Mouse (Mus musculus) heart, embryonic 12.5 days (tissue): ENCODE measurements around the gene Prss27. TPM values are rescaled to one million over a fixed set of nuclear protein-coding genes. Genes with fewer than 3 reads are reported as not detected.
"Not testable (repeated sequence)": the region's sequence is repeated elsewhere in the genome, so short reads cannot be mapped to it uniquely, and the experiment has no call there.

Source experiments
- ATAC-seq: fragments of 200-750 bp; cut with Nextera tagmentation; 2 replicates; pipeline ENCODE4 v1.8.0; 2017; ENCODE audit warnings: moderate TSS enrichment, moderate library complexity; ENCODE audit not compliant: insufficient number of reproducible peaks, low FRiP score
- H3K27ac ChIP-seq: fragments of 300-500 bp; sonication (generic); 2 replicates; pipeline ENCODE4 v1.5.1; 2016; ENCODE audit warnings: mild to moderate bottlenecking, moderate library complexity; ENCODE audit not compliant: poor library complexity, severe bottlenecking
- H3K27me3 ChIP-seq: fragments of 300-500 bp; sonication (generic); replicated peaks from 2 replicates; pipeline ENCODE4 v1.6.1; 2016; ENCODE audit warnings: mild to moderate bottlenecking, moderate library complexity
- H3K36me3 ChIP-seq: fragments of 300-500 bp; sonication (generic); 2 replicates; pipeline ENCODE4 v1.6.1; 2016; ENCODE audit warnings: mild to moderate bottlenecking, moderate library complexity
- H3K4me1 ChIP-seq: fragments of 300-500 bp; sonication (generic); replicated peaks from 2 replicates; pipeline ENCODE4 v1.6.1; 2016; ENCODE audit warnings: mild to moderate bottlenecking
- H3K4me2 ChIP-seq: fragments of 300-500 bp; sonication (generic); 2 replicates; pipeline ENCODE4 v1.6.1; 2016; ENCODE audit warnings: mild to moderate bottlenecking, moderate library complexity
- H3K4me3 ChIP-seq: fragments of 300-500 bp; sonication (generic); 2 replicates; pipeline ENCODE4 v1.5.1; 2016; ENCODE audit warnings: mild to moderate bottlenecking
- H3K9ac ChIP-seq: fragments of 300-500 bp; sonication (generic); 2 replicates; pipeline ENCODE4 v1.6.1; 2016; ENCODE audit warnings: mild to moderate bottlenecking, moderate library complexity
- H3K9me3 ChIP-seq: fragments of 300-500 bp; sonication (generic); replicated peaks from 2 replicates; pipeline ENCODE4 v1.6.1; 2016; ENCODE audit warnings: mild to moderate bottlenecking, moderate library complexity
- WGBS: fragments of 180-500 bp; shearing (Covaris S2); methylation state at CpG from one replicate; pipeline ENCODE4 v1.1.7; 2016; 5-methylcytosine and 5-hydroxymethylcytosine counted together
- microRNA-seq: library from miRNA; unstranded; fragments of <30 nt; microRNA quantifications from one replicate; pipeline ENCODE4, GENCODE M21; 2017
- polyA plus RNA-seq: library from polyadenylated mRNA; unstranded; fragments of >200 nt; fragmentation: Nextera tagmentation; extraction: Ambion mirVana; gene quantifications from 2 replicates; pipeline ENCODE4 v1.2.1, GENCODE M21; 2016

Gene Prss27
- polyA plus RNA-seq, 1 experiment from 2014 or later = 0.41 TPM

GRCm38 (mm10) chr17:24062459-24063155, 24.7 kb downstream of the Prss27 start:
- no peak overlapping the region for H3K9ac ChIP-seq
- 77% methylated on average over 4 of the region's 4 CpGs for WGBS
- H3K4me3 ChIP-seq = no peak overlapping the region
- H3K4me2 ChIP-seq = no peak overlapping the region
- ATAC-seq = no peak
- peaks cover 49% of the 10 kb centered on the region for H3K36me3 ChIP-seq
- H3K4me1 ChIP-seq = peaks cover 13% of the 10 kb centered on the region; the same call in 1 of the 2 replicates
- no peak overlapping the region for H3K27ac ChIP-seq
- H3K9me3 ChIP-seq = no peaks in the 10 kb centered on the region
- H3K27me3 ChIP-seq = no peaks in the 10 kb centered on the region

DNA sequence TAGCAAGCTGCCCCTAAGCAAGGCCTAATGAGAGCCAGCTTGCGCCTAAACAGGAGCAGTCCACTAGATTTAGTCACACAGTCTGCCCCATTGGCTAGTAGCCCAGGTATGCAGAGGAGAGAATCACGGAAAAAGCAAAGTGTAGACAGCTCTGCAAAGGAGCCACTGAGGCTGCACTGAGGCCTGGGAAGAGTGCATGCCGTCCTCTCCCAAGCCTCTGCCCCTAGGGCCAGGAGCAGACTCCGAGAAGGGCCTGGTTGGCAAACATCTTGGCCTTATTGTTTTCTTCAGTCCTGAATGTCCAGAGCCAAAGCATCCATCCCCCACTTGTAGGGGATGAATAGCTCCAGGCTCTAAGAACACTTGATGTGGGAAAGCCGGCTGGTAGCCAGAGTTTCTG, 30.3 kb downstream of the Prss27 start:
- Histone ChIP-seq H3K9me3 (no peaks in the 10 kb centered on the region), H3K4me1 (peaks cover 10% of the 10 kb centered on the region), H3K4me3 (no peak overlapping the region), H3K36me3 (peaks cover 29% of the 10 kb centered on the region), H3K27me3 (no peaks in the 10 kb centered on the region), H3K9ac (no peak overlapping the region), H3K4me2 (no peak overlapping the region), H3K27ac (no peak overlapping the region)
- 83% methylated on average over 5 of the region's 5 CpGs for WGBS
- no peak for ATAC-seq

DNA sequence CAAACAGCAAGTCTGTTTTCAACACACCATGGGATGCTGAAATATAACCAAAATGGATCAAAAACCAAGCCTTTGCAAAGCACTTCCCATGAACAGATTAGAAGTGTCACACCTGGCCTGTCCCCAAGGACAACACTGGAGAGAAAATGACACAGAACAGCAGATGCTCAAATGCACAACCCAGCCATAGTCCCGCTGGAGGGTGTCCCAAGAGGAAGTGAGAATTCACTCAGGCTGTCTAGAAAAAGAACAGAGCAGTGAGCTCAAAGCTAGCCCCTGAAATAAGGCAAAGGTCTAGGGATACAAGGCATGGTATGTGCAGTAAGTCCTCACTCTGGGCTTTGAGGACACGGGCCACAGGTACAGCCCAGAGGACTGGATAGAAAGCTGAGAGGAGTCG, 31.6 kb downstream of the Prss27 start:
- ATAC-seq = no peak
- peaks cover 6% of the 10 kb centered on the region for H3K4me1 ChIP-seq
- H3K9ac ChIP-seq = no peak overlapping the region
- H3K27ac ChIP-seq = no peak overlapping the region
- no peak overlapping the region for H3K4me2 ChIP-seq
- H3K27me3 ChIP-seq = no peaks in the 10 kb centered on the region
- no peak overlapping the region for H3K4me3 ChIP-seq
- H3K9me3 ChIP-seq = no peaks in the 10 kb centered on the region
- WGBS = 93% methylated on average over 3 of the region's 3 CpGs
- peaks cover 24% of the 10 kb centered on the region for H3K36me3 ChIP-seq

DNA sequence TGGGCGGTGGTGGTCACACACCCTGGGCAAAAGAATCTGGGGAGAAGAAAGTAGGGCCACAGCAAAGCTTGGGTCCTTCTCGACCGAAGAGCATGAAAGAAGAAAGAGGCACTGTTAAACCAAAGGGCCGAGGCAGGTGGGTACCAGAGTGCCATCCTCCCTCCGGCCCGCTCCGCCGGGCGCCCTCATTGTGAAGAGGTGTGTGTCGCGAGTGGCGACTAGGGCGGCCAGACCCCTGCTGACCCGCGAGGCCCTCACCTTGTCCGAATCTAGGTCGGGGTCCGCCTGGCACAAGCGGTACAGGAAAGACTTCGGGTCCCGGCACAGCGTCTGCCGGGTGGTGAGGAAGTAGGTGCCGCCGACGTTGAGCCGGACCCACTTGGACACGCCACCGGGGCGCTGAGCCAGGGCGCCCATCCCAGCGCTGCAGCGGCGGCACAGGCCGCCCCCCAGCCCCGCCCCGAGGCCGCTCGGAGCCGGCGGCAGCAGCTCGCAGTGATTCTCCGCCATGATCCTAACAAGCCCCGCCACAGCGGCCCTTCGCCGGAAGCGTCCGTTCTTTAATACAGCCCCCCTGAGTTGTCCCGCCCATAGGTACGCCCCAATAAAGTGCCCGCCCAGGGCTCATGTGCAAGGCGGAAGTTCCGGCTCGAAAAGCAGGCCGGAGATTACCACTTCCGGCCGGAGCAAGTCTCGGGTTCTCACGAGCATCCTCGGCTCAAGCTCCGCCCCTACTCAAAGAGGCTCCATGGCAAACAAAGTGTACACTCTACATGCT, 35.2 kb downstream of the Prss27 start, which contains the start of gene Kctd5:
Gene Kctd5 (minus strand): TSS at position 567 of the 778 bp plus-strand sequence.
- WGBS = under 1% methylated on average over 62 of the region's 62 CpGs

GRCm38 (mm10) chr17:24077101-24077500, 39.2 kb downstream of the Prss27 start:
- H3K4me3 ChIP-seq = no peak overlapping the region
- no peaks in the 10 kb centered on the region for H3K27me3 ChIP-seq
- H3K9me3 ChIP-seq = no peaks in the 10 kb centered on the region
- H3K36me3 ChIP-seq = peaks cover 50% of the 10 kb centered on the region
- H3K9ac ChIP-seq = no peak overlapping the region
- H3K4me2 ChIP-seq = no peak overlapping the region
- peaks cover 1% of the 10 kb centered on the region for H3K4me1 ChIP-seq
- no peak for ATAC-seq
- 81% methylated on average over 2 of the region's 2 CpGs for WGBS
- no peak overlapping the region for H3K27ac ChIP-seq

More for the DNA sequence above, 35.2 kb downstream of the Prss27 start, which contains the start of gene Kctd5:
- Histone ChIP-seq H3K9me3 (no peaks in the 10 kb centered on the region), H3K27me3 (no peaks in the 10 kb centered on the region), H3K27ac (peak within 1 kb of the TSS; percentile 78), H3K36me3 (peaks cover 31% of the 10 kb centered on the region), H3K9ac (peak within 1 kb of the TSS; percentile 96), H3K4me1 (peaks cover 6% of the 10 kb centered on the region), H3K4me2 (peak within 1 kb of the TSS; percentile 83), H3K4me3 (peak within 1 kb of the TSS; percentile 94)
- ATAC-seq = peak; percentile 93

DNA sequence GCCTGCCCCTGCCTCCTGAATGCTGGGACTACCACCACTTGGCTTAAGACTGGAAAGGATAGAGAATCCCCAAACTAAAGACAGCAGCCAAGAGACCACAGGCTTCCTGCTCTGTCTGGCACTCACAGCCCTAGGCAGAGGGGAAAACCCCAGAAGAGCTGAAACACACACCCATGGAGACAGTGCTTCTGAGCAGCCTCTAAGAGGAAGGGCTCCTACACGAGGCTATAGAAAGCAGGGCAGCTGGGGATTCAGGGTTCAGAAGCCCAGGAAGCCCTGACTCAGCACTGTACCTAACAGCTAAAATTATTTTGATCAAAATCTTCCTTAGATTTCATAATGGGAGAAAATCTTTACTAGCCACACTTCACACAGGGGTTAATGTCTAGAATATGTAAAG, 46.6 kb downstream of the Prss27 start:
- Histone ChIP-seq H3K4me3 (no peak overlapping the region), H3K36me3 (peaks cover 62% of the 10 kb centered on the region), H3K9me3 (no peaks in the 10 kb centered on the region), H3K27ac (no peak overlapping the region), H3K27me3 (no peaks in the 10 kb centered on the region), H3K4me1 (peaks cover 2% of the 10 kb centered on the region; the same call in 1 of the 2 replicates), H3K9ac (no peak overlapping the region), H3K4me2 (no peak overlapping the region)
- WGBS = 53% methylated on average over 1 of the region's 1 CpGs
- no peak for ATAC-seq

DNA sequence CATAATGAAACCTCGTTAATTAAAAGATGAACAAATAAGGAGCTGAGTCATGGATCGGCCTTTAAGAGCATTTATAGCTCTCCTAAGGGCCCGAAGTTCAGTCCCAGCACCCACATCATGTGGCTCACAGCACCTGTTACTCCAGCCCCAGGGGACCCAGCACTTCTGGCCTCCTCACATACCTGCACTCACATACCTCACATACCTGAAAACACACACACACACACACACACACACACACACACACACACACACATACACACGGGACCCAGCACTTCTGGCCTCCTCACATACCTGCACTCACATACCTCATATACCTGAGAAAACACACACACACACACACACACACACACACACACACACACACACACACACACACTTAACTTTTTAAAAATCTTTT, 48.5 kb downstream of the Prss27 start:
- 89% methylated on average over 4 of the region's 4 CpGs for WGBS
- H3K4me2 ChIP-seq, H3K9me3 ChIP-seq, H3K9ac ChIP-seq, H3K4me1 ChIP-seq, H3K4me3 ChIP-seq, ATAC-seq, H3K27me3 ChIP-seq, H3K27ac ChIP-seq: not testable (repeated sequence)
- H3K36me3 ChIP-seq = peaks cover 67% of the 10 kb centered on the region

- H3K27me3 ChIP-seq = no peaks in the 10 kb centered on the region
- 88% methylated on average over 1 of the region's 1 CpGs for WGBS
Observed at GRCm38 (mm10) chr17:24090575-24090974, 52.6 kb downstream of the Prss27 start.

More at GRCm38 (mm10) chr17:24090575-24090974, 52.6 kb downstream of the Prss27 start:
- no peak for ATAC-seq
- peaks cover 78% of the 10 kb centered on the region for H3K36me3 ChIP-seq
- no peak overlapping the region for H3K9ac ChIP-seq
- no peak overlapping the region for H3K4me2 ChIP-seq
- H3K9me3 ChIP-seq = no peaks in the 10 kb centered on the region
- H3K4me1 ChIP-seq = peaks cover 2% of the 10 kb centered on the region; the same call in 1 of the 2 replicates
- no peak overlapping the region for H3K27ac ChIP-seq
- no peak overlapping the region for H3K4me3 ChIP-seq

Small RNA genes within 50 kb of the gene (microRNA-seq; reads per million reads assigned to microRNA genes)
- not detected for gene Gm27700

Other genes with a start within 250 kb of the Prss27 start
- 399 TPM in 2 replicates for gene Srrm2, start 247.6 kb upstream of the Prss27 start, polyA plus RNA-seq
- 878 and 903 TPM in 2 replicates for gene Elob, start 209.0 kb upstream of the Prss27 start, polyA plus RNA-seq
- gene Prss33, start 202.1 kb upstream of the Prss27 start, polyA plus RNA-seq = not detected in 2 replicates
- not detected in 2 replicates for gene Prss32, start 194.3 kb upstream of the Prss27 start, polyA plus RNA-seq
- 0.36 TPM in 1 of 2 replicates, not detected in the other for gene Prss41, start 194.0 kb upstream of the Prss27 start, polyA plus RNA-seq
- not detected in 2 replicates for gene Prss21, start 170.1 kb upstream of the Prss27 start, polyA plus RNA-seq
- gene Dcpp1, start 157.3 kb upstream of the Prss27 start, polyA plus RNA-seq = not detected in 2 replicates
- not detected in 2 replicates for gene Dcpp2, start 157.3 kb upstream of the Prss27 start, polyA plus RNA-seq
- gene Dcpp3, start 120.7 kb upstream of the Prss27 start, polyA plus RNA-seq = not detected in 2 replicates
- gene Sbp, start 96.5 kb upstream of the Prss27 start, polyA plus RNA-seq = not detected in 2 replicates
- not detected in 2 replicates for gene Sbpl, start 82.9 kb upstream of the Prss27 start, polyA plus RNA-seq
- not detected in 2 replicates for gene Prss30, start 57.6 kb upstream of the Prss27 start, polyA plus RNA-seq
- gene Prss22, start 40.0 kb upstream of the Prss27 start, polyA plus RNA-seq = 0.29 TPM in 1 of 2 replicates, not detected in the other
- gene Kctd5, start 35.3 kb downstream of the Prss27 start, polyA plus RNA-seq = 49.0 and 49.2 TPM in 2 replicates
- 46.9 and 48.6 TPM in 2 replicates for gene Pdpk1, start 112.8 kb downstream of the Prss27 start, polyA plus RNA-seq
- 28.1 and 28.8 TPM in 2 replicates for gene Amdhd2, start 125.6 kb downstream of the Prss27 start, polyA plus RNA-seq
- 534 and 535 TPM in 2 replicates for gene Atp6v0c, start 131.6 kb downstream of the Prss27 start, polyA plus RNA-seq
- 5.1 and 5.3 TPM in 2 replicates for gene Tbc1d24, start 167.4 kb downstream of the Prss27 start, polyA plus RNA-seq
- 2.0 and 2.6 TPM in 2 replicates for gene Ntn3, start 171.4 kb downstream of the Prss27 start, polyA plus RNA-seq
- gene Tedc2, start 182.7 kb downstream of the Prss27 start, polyA plus RNA-seq = 6.0 and 7.5 TPM in 2 replicates
- gene Ccnf, start 213.3 kb downstream of the Prss27 start, polyA plus RNA-seq = 49.4 and 55.8 TPM in 2 replicates